Mouse (Mus musculus) heart, adult 2 months (tissue): ENCODE measurements around the gene Chn2.

ENCODE experiments used
- CTCF ChIP-seq: fragments of 200-600 bp; IDR thresholded peaks from 2 replicates; pipeline ENCODE4 v1.8.1; 2022; ENCODE audit warnings: antibody characterized with exemption, mild to moderate bottlenecking, moderate library complexity
- POLR2A ChIP-seq: fragments of 200-500 bp; IDR thresholded peaks from 2 replicates; pipeline ENCODE4 v1.6.1; 2011; ENCODE audit warnings: mild to moderate bottlenecking, low read depth, low read length, control low read depth; ENCODE audit not compliant: insufficient read depth

- no peak for TF ChIP-seq CTCF
- no peak for TF ChIP-seq POLR2A
These were observed 86.2 kb downstream of the Chn2 start for GRCm38 (mm10) chr6:54125536-54125935.
